Mouse (Mus musculus): ENCODE measurements around the gene Slco1a5.
"Not testable (repeated sequence)": the region's sequence is repeated elsewhere in the genome, so short reads cannot be mapped to it uniquely, and the experiment has no call there.

Gene Slco1a5

GRCm38 (mm10) chr6:142289413-142290118 is 33.2 kb downstream of the Slco1a5 start:
- no peak for DNase-seq (ENCODE audit: low spot score)

GRCm38 (mm10) chr6:142275721-142276442 is 46.9 kb downstream of the Slco1a5 start:
- DNase-seq (ENCODE audit: low spot score): no peak

GRCm38 (mm10) chr6:142250738-142251307 is 72.0 kb downstream of the Slco1a5 start:
- not testable (repeated sequence) for DNase-seq (ENCODE audit: low spot score)

- no peak for DNase-seq (ENCODE audit: low spot score)
Measured at GRCm38 (mm10) chr6:142245065-142245464, 77.7 kb downstream of the Slco1a5 start.

- DNase-seq (ENCODE audit: low spot score): no peak
Measured at GRCm38 (mm10) chr6:142239468-142239867, 83.3 kb downstream of the Slco1a5 start.

GRCm38 (mm10) chr6:142220138-142220537 is 102.6 kb downstream of the Slco1a5 start:
- DNase-seq (ENCODE audit: low spot score): no peak

GRCm38 (mm10) chr6:142211821-142212220 is 111.0 kb downstream of the Slco1a5 start:
- no peak for DNase-seq (ENCODE audit: low spot score)

- DNase-seq (ENCODE audit: low spot score): no peak
Measured at GRCm38 (mm10) chr6:142209749-142210148, 113.0 kb downstream of the Slco1a5 start.

- DNase-seq (ENCODE audit: low spot score): no peak
Measured at GRCm38 (mm10) chr6:142208421-142208820, 114.4 kb downstream of the Slco1a5 start, which contains the start of gene Slco1a6. Gene Slco1a6 (minus strand): TSS chr6:142208521.

GRCm38 (mm10) chr6:142200524-142200923 is 122.3 kb downstream of the Slco1a5 start:
- no peak for DNase-seq (ENCODE audit: low spot score)

GRCm38 (mm10) chr6:142194245-142194644 is 128.5 kb downstream of the Slco1a5 start:
- no peak for DNase-seq (ENCODE audit: low spot score)

GRCm38 (mm10) chr6:142191962-142192361 is 130.8 kb downstream of the Slco1a5 start:
- no peak for DNase-seq (ENCODE audit: low spot score)

GRCm38 (mm10) chr6:142187426-142187825 is 135.4 kb downstream of the Slco1a5 start:
- DNase-seq (ENCODE audit: low spot score): no peak

- no peak for DNase-seq (ENCODE audit: low spot score)
Measured at GRCm38 (mm10) chr6:142185868-142186415, 136.8 kb downstream of the Slco1a5 start.

Data from layer of hippocampus, adult 9-10 months (tissue).